Mouse (Mus musculus) layer of hippocampus, postnatal 36 days (tissue): ENCODE data around the gene Rassf9. TPM values are rescaled to one million over a fixed set of nuclear protein-coding genes. Genes with fewer than 3 reads are reported as not detected.

Source experiments
- DNase-seq, 2 experiments: peaks; one replicate each; pipeline ENCODE4 v3.0.0; 2022
- total RNA-seq, 2 experiments: library from RNA; stranded (reverse); gene quantifications; 2 replicates each; pipeline ENCODE4 v1.2.3; 2021

The Rassf9 gene
- total RNA-seq: 1 to 10 TPM; 1.6 to 2.3 TPM

GRCm38 (mm10) chr10:102511807-102512461 is at the start of gene Rassf9:
TSS of gene Rassf9 (plus strand) at chr10:102512222.
- DNase-seq: no peak

DNA sequence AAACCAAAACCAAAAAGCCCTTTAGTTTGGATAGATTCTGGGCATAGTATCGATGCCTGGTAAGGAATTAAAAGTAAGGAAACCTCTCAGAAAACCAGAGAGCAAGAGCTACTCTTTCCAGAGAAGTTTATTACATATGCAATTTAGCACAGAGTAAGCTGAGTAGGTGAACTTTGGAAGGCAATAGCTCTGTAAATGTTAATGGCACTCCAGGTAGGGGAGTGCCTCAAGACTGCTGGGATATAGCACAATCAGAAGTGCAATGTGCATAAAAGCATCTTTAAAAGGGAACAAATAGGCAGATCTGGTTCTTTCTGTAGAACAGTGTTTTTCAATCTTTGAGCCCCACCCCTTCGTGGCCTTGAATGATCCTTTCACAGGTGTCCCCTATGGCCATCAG is 42.6 kb upstream of the Rassf9 start:
- no peak for DNase-seq

GRCm38 (mm10) chr10:102490386-102490785 is 21.6 kb upstream of the Rassf9 start, which contains the start of gene Nts:
TSS of gene Nts (minus strand) at chr10:102490486.
- no peak for DNase-seq

DNA sequence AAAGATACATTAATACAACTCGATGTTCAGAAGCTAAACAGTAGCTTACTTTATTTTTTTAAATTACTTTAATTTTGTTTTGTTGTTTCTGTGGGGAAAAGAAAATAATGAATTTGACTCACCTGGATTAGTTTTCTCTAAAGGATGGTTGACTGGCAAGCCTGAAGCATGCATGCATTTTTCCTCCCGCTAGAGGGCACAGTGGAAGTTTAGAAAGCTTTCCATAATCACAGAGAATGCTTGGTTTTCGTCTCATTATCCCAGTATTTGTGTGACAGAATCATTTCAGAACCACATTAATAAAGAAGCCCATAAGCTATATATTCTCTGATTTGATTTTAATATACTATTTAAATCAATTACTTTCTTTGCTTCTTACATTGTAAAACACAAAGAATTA is 20.2 kb upstream of the Rassf9 start:
- DNase-seq: peak; percentile 21 to 27

GRCm38 (mm10) chr10:102498754-102499153 is 13.3 kb upstream of the Rassf9 start:
- peak in 1 of 2 experiments; percentile 4 for DNase-seq

GRCm38 (mm10) chr10:102507386-102507785 is 4.6 kb upstream of the Rassf9 start:
- no peak for DNase-seq

DNA sequence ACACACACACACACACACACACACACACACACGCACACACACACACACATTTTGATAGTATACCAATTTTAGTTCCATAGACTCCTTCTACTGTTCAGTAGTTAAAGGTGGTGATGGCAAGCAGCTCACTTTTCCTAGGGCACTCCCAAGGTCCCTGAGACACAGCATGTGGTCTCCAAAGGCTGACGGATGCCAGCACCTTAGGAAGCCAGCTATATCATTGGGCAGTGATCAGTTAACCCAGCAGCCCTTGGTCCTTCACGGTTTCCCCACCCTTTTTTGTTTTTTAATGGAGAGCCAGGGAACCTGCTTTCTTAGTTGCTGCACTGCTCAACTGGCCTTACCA is 588 bp upstream of the Rassf9 start:
- no peak for DNase-seq

DNA sequence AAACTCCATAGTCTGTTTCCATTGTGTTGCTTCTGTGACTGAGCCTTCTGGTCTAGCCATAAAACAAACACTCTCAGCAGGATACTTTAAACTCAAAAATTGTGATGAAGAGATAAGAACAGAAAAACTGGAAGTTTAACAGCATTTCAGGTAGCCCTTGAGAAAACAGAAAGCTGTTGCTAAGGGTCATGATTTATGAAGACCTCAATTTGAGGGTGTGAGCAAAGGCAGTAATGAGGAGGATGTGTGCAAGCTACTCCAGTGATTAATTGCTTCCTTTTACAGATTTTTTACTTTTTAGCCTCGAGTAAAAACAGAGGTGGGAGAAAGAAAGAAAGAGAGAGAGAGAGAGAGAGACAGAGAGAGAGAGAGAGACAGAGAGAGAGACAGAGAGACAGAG is 2.1 kb downstream of the Rassf9 start:
- DNase-seq: no peak

DNA sequence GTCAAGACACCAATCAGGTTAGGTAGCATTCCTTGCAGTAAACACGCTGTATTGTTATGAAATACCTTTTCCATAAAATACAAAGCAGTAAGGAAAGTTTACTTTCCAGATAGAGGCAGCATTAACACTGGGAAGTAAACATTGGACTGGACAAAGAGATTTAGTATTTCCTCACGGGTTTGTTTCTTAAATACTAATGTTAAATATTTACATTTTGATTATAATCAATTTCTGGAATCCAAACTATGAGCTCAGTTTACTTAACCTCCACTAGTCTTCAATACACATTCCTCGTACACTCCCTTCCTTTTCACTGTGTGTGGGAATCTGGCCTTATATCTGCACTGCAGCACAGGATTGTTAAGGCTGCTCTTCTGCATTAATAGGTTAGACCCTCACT is 15.9 kb downstream of the Rassf9 start:
- no peak for DNase-seq

GRCm38 (mm10) chr10:102553941-102554340 is 41.9 kb downstream of the Rassf9 start:
- no peak for DNase-seq

DNA sequence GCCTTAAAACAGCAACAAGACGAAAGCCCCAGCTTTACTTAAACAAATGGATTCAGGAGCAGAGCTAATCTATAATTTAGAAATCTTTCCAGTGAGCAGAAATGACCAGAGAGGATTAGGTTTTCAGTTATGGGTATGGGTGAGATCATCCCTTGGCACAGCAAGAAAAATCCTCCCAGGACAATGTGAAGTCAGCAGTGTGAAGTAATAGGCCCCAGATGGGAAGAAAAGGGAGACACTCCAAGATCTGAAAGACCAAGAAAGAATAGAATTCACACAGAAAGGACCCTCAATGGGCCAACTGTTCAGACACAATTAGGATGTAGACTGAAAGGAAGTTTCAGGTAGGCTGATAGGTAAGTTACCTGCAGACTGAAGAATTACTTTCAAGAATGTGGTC is 50.5 kb downstream of the Rassf9 start:
- DNase-seq: no peak

DNA sequence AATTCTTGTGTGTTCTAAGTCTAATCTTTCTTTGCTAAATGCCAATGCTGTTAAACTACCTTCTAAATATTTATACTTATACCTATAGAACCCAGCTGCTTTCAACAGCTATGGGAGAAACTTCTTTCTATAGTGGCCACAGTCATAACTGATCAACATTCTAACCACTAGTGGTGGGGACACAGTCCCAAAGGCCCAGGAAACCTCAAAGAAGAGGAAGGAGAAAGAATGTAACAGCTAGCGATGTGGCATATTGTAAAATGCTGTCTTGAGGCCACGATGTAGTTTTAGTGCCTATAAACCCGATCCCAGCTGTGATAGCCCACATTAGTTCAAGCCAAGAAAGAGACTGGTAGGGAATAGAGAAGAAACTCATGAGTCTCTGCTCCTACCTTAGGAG is 65.9 kb downstream of the Rassf9 start:
- DNase-seq: no peak

DNA sequence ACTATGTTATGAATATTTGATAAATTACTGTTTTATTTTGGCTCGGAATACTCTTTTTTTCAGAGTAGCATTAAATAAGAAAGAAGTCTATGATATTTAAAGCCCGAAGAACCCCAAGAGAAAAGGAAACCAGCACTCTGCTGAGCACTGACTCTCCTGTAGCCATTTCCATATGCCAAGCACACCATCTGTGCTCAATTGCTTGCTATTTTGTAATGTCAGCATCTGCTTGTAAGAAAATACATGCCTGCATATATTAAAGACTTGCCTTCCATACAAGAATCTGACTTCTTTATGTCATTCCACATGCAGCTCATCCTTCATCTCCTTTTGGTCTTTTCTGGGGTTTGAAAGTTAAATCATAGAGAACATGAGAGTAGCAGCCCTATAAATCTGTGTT is 82.3 kb downstream of the Rassf9 start:
- DNase-seq: peak in 1 of 2 experiments; percentile 1

Other genes with a start within 250 kb of the Rassf9 start
- 10 to 100 TPM; 10.7 to 11.2 TPM for gene Nts, start 21.7 kb upstream of the Rassf9 start, total RNA-seq